Mouse (Mus musculus): Measurements from ENCODE around the gene Tpsg1. TPM values are rescaled to one million over a fixed set of nuclear protein-coding genes. Genes with fewer than 3 reads are reported as not detected.

The Tpsg1 gene
- polyA plus RNA-seq (2014; fragmentation: Nextera tagmentation; extraction: Ambion mirVana) = 0.69 and 0.98 TPM in 2 replicates

GRCm38 (mm10) chr17:25368973-25369372, at the start of gene Tpsg1:
Tpsg1 (plus strand) TSS chr17:25369273.
- Histone ChIP-seq H3K4me3 (ENCODE audit: low read depth, low read length) (no peak within 1 kb of the TSS), H3K4me2 (replicated peaks; ENCODE audit: low read depth, low read length) (no peak within 1 kb of the TSS), H3K36me3 (ENCODE audit: control insufficient read depth, insufficient read depth, low read length) (no peaks in the 10 kb centered on the region), H3K9me3 (ENCODE audit: control insufficient read depth, low read depth, low read length) (no peaks in the 10 kb centered on the region), H3K9ac (replicated peaks; ENCODE audit: low read depth, low read length) (no peak within 1 kb of the TSS), H3K27me3 (ENCODE audit: control insufficient read depth, insufficient read depth, low read length) (no peaks in the 10 kb centered on the region), H3K4me1 (ENCODE audit: control insufficient read depth, insufficient read depth, low read length) (no peaks in the 10 kb centered on the region), H3K27ac (ENCODE audit: low read length) (no peak within 1 kb of the TSS)
- 73% methylated on average over 3 of the region's 3 CpGs for WGBS
- ATAC-seq (ENCODE audit: insufficient number of reproducible peaks, insufficient read depth, low FRiP score, low read depth) = no peak

- Histone ChIP-seq H3K27ac (ENCODE audit: low read length) (no peak overlapping the region), H3K27me3 (ENCODE audit: control insufficient read depth, insufficient read depth, low read length) (no peaks in the 10 kb centered on the region), H3K4me3 (ENCODE audit: low read depth, low read length) (no peak overlapping the region), H3K36me3 (ENCODE audit: control insufficient read depth, insufficient read depth, low read length) (no peaks in the 10 kb centered on the region), H3K4me2 (replicated peaks; ENCODE audit: low read depth, low read length) (no peak overlapping the region), H3K9ac (replicated peaks; ENCODE audit: low read depth, low read length) (no peak overlapping the region), H3K4me1 (ENCODE audit: control insufficient read depth, insufficient read depth, low read length) (no peaks in the 10 kb centered on the region), H3K9me3 (ENCODE audit: control insufficient read depth, low read depth, low read length) (no peaks in the 10 kb centered on the region)
- no peak for ATAC-seq (ENCODE audit: insufficient number of reproducible peaks, insufficient read depth, low FRiP score, low read depth)
- WGBS = 88% methylated on average over 8 of the region's 8 CpGs
Observed at GRCm38 (mm10) chr17:25320819-25321218, 48.3 kb upstream of the Tpsg1 start.

GRCm38 (mm10) chr17:25322930-25323329, 46.1 kb upstream of the Tpsg1 start:
- Histone ChIP-seq H3K36me3 (ENCODE audit: control insufficient read depth, insufficient read depth, low read length) (no peaks in the 10 kb centered on the region), H3K27me3 (ENCODE audit: control insufficient read depth, insufficient read depth, low read length) (no peaks in the 10 kb centered on the region), H3K4me3 (ENCODE audit: low read depth, low read length) (no peak overlapping the region), H3K9me3 (ENCODE audit: control insufficient read depth, low read depth, low read length) (no peaks in the 10 kb centered on the region), H3K27ac (ENCODE audit: low read length) (no peak overlapping the region), H3K4me2 (replicated peaks; ENCODE audit: low read depth, low read length) (no peak overlapping the region), H3K4me1 (ENCODE audit: control insufficient read depth, insufficient read depth, low read length) (no peaks in the 10 kb centered on the region), H3K9ac (replicated peaks; ENCODE audit: low read depth, low read length) (no peak overlapping the region)
- no peak for ATAC-seq (ENCODE audit: insufficient number of reproducible peaks, insufficient read depth, low FRiP score, low read depth)
- 9% methylated on average over 2 of the region's 2 CpGs for WGBS

- no peaks in the 10 kb centered on the region for H3K36me3 ChIP-seq (ENCODE audit: control insufficient read depth, insufficient read depth, low read length)
- H3K9me3 ChIP-seq (ENCODE audit: control insufficient read depth, low read depth, low read length) = no peaks in the 10 kb centered on the region
- H3K9ac ChIP-seq (replicated peaks; ENCODE audit: low read depth, low read length) = no peak overlapping the region
- H3K27ac ChIP-seq (ENCODE audit: low read length) = no peak overlapping the region
- no peak overlapping the region for H3K4me3 ChIP-seq (ENCODE audit: low read depth, low read length)
- H3K4me2 ChIP-seq (replicated peaks; ENCODE audit: low read depth, low read length) = no peak overlapping the region
- H3K27me3 ChIP-seq (ENCODE audit: control insufficient read depth, insufficient read depth, low read length) = no peaks in the 10 kb centered on the region
- ATAC-seq (ENCODE audit: insufficient number of reproducible peaks, insufficient read depth, low FRiP score, low read depth) = no peak
- H3K4me1 ChIP-seq (ENCODE audit: control insufficient read depth, insufficient read depth, low read length) = no peaks in the 10 kb centered on the region
- WGBS = 75% methylated on average over 9 of the region's 9 CpGs
Observed at GRCm38 (mm10) chr17:25332321-25332720, 36.8 kb upstream of the Tpsg1 start.

GRCm38 (mm10) chr17:25333943-25334342, 35.1 kb upstream of the Tpsg1 start:
- Histone ChIP-seq H3K4me3 (ENCODE audit: low read depth, low read length) (no peak overlapping the region), H3K27ac (ENCODE audit: low read length) (no peak overlapping the region), H3K36me3 (ENCODE audit: control insufficient read depth, insufficient read depth, low read length) (no peaks in the 10 kb centered on the region), H3K4me1 (ENCODE audit: control insufficient read depth, insufficient read depth, low read length) (no peaks in the 10 kb centered on the region), H3K27me3 (ENCODE audit: control insufficient read depth, insufficient read depth, low read length) (no peaks in the 10 kb centered on the region), H3K9me3 (ENCODE audit: control insufficient read depth, low read depth, low read length) (no peaks in the 10 kb centered on the region), H3K9ac (replicated peaks; ENCODE audit: low read depth, low read length) (no peak overlapping the region), H3K4me2 (replicated peaks; ENCODE audit: low read depth, low read length) (no peak overlapping the region)
- ATAC-seq (ENCODE audit: insufficient number of reproducible peaks, insufficient read depth, low FRiP score, low read depth) = no peak
- WGBS = 2% methylated on average over 8 of the region's 8 CpGs

- Histone ChIP-seq H3K4me2 (replicated peaks; ENCODE audit: low read depth, low read length) (no peak overlapping the region), H3K36me3 (ENCODE audit: control insufficient read depth, insufficient read depth, low read length) (no peaks in the 10 kb centered on the region), H3K9me3 (ENCODE audit: control insufficient read depth, low read depth, low read length) (no peaks in the 10 kb centered on the region), H3K9ac (replicated peaks; ENCODE audit: low read depth, low read length) (no peak overlapping the region), H3K4me1 (ENCODE audit: control insufficient read depth, insufficient read depth, low read length) (no peaks in the 10 kb centered on the region), H3K4me3 (ENCODE audit: low read depth, low read length) (no peak overlapping the region), H3K27ac (ENCODE audit: low read length) (no peak overlapping the region), H3K27me3 (ENCODE audit: control insufficient read depth, insufficient read depth, low read length) (no peaks in the 10 kb centered on the region)
- ATAC-seq (ENCODE audit: insufficient number of reproducible peaks, insufficient read depth, low FRiP score, low read depth) = no peak
- WGBS = 72% methylated on average over 4 of the region's 4 CpGs
Observed at GRCm38 (mm10) chr17:25338218-25338617, 30.9 kb upstream of the Tpsg1 start.

GRCm38 (mm10) chr17:25340003-25340402, 29.1 kb upstream of the Tpsg1 start:
- no peak overlapping the region for H3K27ac ChIP-seq (ENCODE audit: low read length)
- H3K9me3 ChIP-seq (ENCODE audit: control insufficient read depth, low read depth, low read length) = no peaks in the 10 kb centered on the region
- no peaks in the 10 kb centered on the region for H3K4me1 ChIP-seq (ENCODE audit: control insufficient read depth, insufficient read depth, low read length)
- no peaks in the 10 kb centered on the region for H3K36me3 ChIP-seq (ENCODE audit: control insufficient read depth, insufficient read depth, low read length)
- 83% methylated on average over 6 of the region's 6 CpGs for WGBS
- H3K4me3 ChIP-seq (ENCODE audit: low read depth, low read length) = no peak overlapping the region
- no peak overlapping the region for H3K4me2 ChIP-seq (replicated peaks; ENCODE audit: low read depth, low read length)
- H3K27me3 ChIP-seq (ENCODE audit: control insufficient read depth, insufficient read depth, low read length) = no peaks in the 10 kb centered on the region
- no peak overlapping the region for H3K9ac ChIP-seq (replicated peaks; ENCODE audit: low read depth, low read length)
- no peak for ATAC-seq (ENCODE audit: insufficient number of reproducible peaks, insufficient read depth, low FRiP score, low read depth)

- Histone ChIP-seq H3K9ac (replicated peaks; ENCODE audit: low read depth, low read length) (no peak overlapping the region), H3K4me3 (ENCODE audit: low read depth, low read length) (no peak overlapping the region), H3K27ac (ENCODE audit: low read length) (no peak overlapping the region), H3K9me3 (ENCODE audit: control insufficient read depth, low read depth, low read length) (no peaks in the 10 kb centered on the region), H3K36me3 (ENCODE audit: control insufficient read depth, insufficient read depth, low read length) (no peaks in the 10 kb centered on the region), H3K27me3 (ENCODE audit: control insufficient read depth, insufficient read depth, low read length) (no peaks in the 10 kb centered on the region), H3K4me1 (ENCODE audit: control insufficient read depth, insufficient read depth, low read length) (no peaks in the 10 kb centered on the region), H3K4me2 (replicated peaks; ENCODE audit: low read depth, low read length) (no peak overlapping the region)
- 40% methylated on average over 3 of the region's 3 CpGs for WGBS
- ATAC-seq (ENCODE audit: insufficient number of reproducible peaks, insufficient read depth, low FRiP score, low read depth) = no peak
Observed at GRCm38 (mm10) chr17:25341490-25341889, 27.6 kb upstream of the Tpsg1 start.

GRCm38 (mm10) chr17:25345462-25345861, 23.6 kb upstream of the Tpsg1 start, which contains the start of gene Tpsab1:
Tpsab1 (minus strand) TSS chr17:25345562.
- Histone ChIP-seq H3K27me3 (ENCODE audit: control insufficient read depth, insufficient read depth, low read length) (no peaks in the 10 kb centered on the region), H3K4me1 (ENCODE audit: control insufficient read depth, insufficient read depth, low read length) (no peaks in the 10 kb centered on the region), H3K4me2 (replicated peaks; ENCODE audit: low read depth, low read length) (no peak within 1 kb of the TSS), H3K9me3 (ENCODE audit: control insufficient read depth, low read depth, low read length) (no peaks in the 10 kb centered on the region), H3K4me3 (ENCODE audit: low read depth, low read length) (no peak within 1 kb of the TSS), H3K9ac (replicated peaks; ENCODE audit: low read depth, low read length) (no peak within 1 kb of the TSS), H3K27ac (ENCODE audit: low read length) (no peak within 1 kb of the TSS), H3K36me3 (ENCODE audit: control insufficient read depth, insufficient read depth, low read length) (no peaks in the 10 kb centered on the region)
- ATAC-seq (ENCODE audit: insufficient number of reproducible peaks, insufficient read depth, low FRiP score, low read depth) = no peak
- WGBS = 92% methylated on average over 4 of the region's 4 CpGs
